Mouse (Mus musculus) heart, adult 18-20 months (tissue): Measurements from ENCODE around the gene Trim44. TPM values are rescaled to one million over a fixed set of nuclear protein-coding genes. Genes with fewer than 3 reads are reported as not detected.

ENCODE experiments used
- DNase-seq, 2 experiments: peaks; one replicate each; pipeline ENCODE4 v3.0.0; 2021 to 2022; ENCODE audit warnings: mixed read lengths in 1 of 2
- total RNA-seq, 2 experiments: library from RNA; stranded (reverse); gene quantifications; 2 replicates each; pipeline ENCODE4 v1.2.3; 2021

Gene Trim44
- total RNA-seq, 2 experiments from 2014 or later = 28.1 to 28.2 TPM

DNA sequence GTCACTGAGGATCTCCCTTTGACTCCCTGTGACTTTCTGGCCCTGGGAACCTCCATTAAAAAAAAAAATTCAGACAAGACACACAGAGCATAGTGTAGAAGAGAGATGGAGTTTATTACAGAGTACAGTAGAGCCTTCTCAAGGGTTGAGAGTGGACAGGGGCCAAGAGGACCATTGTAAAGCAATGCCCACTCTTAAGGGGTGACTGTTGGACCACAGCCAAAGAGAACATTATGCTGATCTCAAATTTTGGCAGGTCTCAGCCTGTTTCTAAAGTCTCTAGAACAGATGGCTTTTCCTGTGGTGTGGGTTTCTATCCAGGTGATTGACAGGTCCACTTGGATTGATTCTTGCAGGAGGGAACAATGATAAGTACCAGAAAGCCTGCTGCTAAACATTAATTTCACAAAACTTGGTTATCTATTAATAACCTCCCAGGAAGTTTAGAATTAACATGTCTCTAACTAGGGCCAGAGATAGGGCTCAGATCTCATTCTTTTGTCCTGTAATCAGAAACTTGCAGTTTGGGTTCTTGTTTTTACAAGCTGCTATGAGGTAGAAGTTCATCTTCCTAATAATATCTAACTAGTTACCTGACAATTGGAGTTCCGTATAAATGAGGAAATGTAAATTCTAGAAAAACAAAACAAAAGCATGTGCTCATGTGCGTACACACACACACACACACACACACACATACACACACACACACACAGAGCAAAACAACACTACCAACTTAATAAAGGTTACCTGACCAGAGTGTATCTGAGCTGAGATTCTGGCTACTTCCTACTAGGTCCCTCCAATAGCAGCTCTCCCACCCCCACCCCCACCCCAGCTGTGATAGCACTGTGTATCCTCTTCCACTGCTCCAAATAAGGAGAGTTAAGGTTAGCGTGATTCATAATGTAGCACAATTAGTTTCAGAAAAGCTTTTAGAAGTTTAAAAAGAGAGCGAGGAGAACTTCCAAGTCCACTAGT, 1.0 kb downstream of the Trim44 start:
- DNase-seq = no peak

DNA sequence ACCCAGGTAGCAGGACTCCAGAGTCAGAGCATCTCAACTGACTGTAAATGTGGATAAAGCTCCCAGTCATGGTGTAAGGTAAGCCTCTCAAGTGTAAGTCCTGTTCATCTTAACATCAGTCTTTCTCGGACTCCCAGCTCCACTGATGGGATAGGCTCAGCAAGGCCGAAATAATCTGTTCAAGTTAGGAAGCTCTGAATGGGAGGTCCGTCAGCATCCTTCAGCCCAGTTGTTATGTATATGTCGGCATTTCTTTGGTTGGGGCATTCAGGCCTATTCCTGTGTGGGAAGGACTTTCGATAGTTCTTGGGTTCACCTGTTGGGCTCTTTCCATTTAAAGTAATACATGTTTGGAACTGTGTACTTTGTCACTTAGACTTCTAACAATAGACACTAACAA, 3.6 kb downstream of the Trim44 start:
- DNase-seq = no peak

- no peak for DNase-seq
Measured at GRCm38 (mm10) chr2:102403306-102403705, 4.3 kb downstream of the Trim44 start.

DNA sequence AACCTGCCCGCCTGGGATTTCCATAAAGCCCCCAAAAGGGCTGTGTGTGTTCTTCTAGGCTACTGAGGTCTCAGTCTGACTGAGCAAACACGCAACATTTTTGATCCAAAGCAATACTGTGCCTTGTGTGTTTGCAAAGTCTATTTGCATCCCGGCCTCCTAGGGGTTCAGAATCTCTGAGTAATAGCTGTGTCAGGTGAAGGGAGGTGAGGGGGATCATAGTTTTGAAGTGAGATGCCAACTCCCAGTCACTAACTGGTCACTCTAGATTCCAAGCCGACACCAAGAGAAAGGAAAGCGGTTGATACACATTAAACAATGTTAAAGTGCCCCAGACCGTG, 6.3 kb downstream of the Trim44 start:
- no peak for DNase-seq

DNA sequence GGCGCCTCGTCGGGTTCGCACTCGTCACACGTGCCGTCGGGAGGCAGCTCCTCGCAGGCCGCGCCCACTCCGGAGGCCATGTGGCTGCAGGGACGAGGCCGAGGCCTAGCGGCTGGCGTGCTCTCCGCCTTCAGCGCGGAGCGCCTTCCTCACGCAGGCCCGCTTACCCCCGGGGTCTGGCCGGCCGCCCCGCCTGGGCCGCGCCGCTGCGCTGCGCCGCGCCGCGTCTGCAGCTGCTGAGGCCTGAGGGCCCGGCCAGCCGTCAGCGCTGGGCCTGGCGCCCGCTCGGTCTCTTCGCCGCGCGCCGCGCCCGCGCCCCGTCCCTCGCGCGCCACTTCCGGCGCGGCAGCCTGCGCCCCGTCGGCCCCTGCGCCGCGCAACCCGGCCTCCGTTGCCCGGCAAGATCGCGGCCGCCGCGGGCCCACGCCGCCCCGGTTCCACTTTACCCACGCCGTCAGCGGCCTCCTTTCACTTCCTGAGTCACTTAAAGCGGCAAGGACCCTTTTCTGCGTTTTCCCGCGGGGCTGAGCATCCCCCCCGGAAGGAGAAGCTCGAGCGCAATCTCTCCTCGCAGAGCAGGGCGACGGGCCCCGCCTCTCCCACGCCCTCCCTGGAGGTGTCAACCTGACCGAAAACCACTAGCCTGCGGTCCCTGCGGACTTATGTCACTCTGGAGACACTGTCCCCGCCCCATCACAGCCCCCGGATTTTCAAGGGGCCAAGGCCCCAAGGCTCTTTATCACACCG, 6.8 kb downstream of the Trim44 start:
- peak; percentile 90 to 92 for DNase-seq

GRCm38 (mm10) chr2:102399864-102400604, 7.6 kb downstream of the Trim44 start:
- DNase-seq = peak in 1 of 2 experiments; percentile 18

GRCm38 (mm10) chr2:102396493-102396892, 11.1 kb downstream of the Trim44 start:
- no peak for DNase-seq

GRCm38 (mm10) chr2:102393457-102393856, 14.2 kb downstream of the Trim44 start:
- DNase-seq = no peak

DNA sequence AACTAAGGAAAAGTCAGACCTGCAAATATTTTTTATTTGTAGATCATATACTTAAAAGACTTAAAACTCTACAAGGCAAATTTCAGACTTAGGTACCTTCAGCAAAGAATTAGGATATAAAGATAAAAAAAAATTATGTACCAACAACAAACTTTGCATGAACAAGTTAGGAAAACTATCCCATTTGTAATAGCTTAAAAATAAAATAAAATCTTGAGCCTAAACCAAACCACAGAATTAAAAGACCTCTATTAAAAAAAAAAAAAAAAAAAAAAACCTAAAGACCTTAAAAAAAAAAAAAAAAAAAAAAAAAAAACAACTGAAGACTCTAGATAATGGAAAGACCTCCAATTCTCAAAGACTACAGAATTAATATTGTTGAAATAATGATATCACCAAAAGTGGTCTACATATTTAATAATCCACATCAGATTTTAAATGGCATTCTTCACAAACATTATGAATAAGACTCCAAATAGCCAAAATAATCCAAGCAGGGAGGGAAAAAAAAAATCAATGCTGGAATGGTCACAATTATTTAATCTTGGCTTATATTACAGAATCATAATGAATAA, 22.2 kb downstream of the Trim44 start:
- DNase-seq = no peak

DNA sequence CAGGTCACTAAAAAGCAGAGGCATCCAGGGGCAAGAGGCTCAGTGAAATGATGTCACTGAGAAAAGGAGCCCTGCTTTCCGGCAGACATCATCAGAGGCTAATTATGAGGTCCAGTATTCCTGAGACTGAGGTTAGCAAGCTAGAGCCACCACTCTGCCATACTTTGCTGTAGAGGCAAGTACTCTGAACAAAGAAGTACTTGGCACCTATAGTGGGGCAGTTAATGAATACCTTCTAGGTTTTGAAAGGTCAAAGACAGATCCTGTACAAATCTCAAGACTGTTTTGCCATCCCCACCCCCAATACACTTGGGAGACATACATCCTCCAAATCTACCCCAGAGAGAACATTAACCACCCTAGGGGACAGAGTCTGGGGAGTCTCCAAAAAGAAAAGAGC, 23.1 kb downstream of the Trim44 start:
- DNase-seq = no peak

DNA sequence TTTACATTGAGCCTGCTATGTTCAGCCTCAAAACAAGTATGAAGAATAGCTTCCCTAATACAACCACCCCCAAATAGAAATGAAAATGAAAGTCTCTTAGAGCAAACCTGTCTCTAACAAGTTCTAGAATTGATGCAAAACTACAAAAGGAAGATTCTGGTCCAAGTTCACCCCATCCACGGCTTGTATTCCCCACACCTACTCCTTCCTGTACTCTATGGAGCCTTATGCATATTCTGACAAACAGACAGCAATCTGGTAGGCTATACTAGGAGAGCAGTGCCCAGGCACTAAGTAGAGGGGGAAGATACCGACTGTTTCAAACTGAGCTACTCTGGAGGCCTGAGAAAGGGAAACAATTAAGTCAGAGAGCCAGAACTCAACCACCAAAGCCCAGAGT, 23.6 kb downstream of the Trim44 start:
- no peak for DNase-seq

DNA sequence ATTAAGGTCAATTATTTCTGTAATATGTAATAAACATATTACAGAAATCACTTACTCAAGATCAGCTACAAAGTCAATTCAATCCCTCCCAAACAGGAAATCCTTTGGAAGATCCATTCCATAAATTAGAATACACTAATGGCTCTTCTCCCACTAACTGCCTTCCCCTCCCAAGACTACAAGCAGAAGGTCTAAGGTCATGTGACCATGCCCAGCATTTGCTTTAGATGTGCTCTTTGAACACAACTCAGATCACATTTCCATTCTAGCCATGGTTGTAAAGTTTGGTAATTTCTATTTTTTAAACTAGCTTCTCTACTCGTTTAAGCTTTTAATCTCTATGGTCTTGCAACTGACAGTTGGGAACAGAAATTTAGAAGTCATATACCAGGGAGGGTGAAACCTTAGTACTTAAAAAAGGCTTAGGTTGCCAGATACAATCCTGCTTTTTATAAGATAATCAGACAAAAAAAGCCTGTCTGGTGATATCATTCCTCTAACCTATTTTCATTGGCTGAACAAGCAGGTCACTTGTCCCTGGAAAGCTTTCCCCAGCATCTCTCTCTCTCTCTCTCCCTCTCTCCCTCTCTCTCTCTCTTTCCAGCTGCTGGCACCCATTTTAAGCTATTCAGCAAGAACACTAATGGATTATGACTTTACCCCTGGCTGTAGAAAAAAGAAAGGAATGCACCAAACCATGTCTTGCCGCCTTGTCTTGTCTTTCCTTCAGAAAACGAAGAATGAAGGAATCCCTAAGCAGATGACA, 24.4 kb downstream of the Trim44 start:
- DNase-seq = no peak

DNA sequence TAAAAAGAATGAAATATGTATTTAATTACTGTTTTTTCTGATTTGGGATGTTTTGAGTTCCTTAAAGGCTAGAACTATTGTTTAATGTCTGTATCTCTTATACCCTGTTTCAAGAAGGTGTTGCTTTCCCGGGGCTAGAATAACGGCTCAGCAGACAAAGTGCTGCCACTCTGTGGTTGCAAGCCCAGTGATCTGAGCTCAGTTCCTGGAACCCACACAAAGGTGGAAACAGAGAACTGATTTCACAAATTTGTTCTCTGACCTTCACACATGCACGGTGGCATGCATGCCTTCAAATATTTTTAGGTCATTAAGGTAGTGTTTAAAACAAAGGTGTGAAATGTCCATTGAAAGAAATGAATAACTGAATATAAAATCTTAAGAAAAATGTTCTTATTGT, 25.1 kb downstream of the Trim44 start:
- no peak for DNase-seq

DNA sequence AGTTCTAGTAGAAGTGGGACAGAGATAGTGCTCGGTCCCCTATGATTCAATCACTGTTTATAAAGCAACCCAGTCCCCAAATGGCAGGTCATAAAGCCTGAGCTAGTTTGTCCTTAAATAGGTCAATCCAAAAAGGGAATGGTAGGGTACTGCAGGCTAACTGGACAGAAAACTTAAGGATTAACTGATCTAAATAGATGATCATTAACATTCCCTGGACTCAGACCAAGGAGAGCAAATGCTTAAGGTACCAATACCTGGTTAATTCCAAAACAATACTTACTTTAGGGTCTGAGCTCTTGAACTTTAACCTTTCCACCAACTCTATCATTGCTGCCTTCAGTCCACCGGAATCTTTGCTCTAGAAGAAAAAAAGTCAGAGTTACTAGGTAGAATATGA, 27.0 kb downstream of the Trim44 start:
- no peak for DNase-seq

DNA sequence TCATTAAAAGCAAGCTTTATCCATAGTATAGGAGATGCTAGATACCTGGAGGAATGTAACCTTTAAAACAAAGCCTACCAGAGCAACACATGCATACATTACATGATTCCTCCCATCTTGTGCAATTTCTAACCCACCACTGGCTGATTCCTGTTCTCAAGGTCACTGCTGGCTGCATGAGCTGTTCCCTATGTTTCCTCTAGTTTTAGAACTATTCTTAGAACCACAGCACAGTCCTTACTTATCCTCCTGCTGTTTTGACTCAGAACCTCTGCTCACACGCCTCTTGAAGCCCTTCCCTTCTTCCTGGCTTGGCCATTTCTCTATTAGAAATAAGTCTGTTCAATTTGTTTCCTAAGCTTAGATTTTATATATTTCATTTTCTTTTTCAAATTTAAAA, 28.7 kb downstream of the Trim44 start:
- DNase-seq = no peak

- DNase-seq = no peak
Measured at GRCm38 (mm10) chr2:102378381-102378780, 29.2 kb downstream of the Trim44 start.

DNA sequence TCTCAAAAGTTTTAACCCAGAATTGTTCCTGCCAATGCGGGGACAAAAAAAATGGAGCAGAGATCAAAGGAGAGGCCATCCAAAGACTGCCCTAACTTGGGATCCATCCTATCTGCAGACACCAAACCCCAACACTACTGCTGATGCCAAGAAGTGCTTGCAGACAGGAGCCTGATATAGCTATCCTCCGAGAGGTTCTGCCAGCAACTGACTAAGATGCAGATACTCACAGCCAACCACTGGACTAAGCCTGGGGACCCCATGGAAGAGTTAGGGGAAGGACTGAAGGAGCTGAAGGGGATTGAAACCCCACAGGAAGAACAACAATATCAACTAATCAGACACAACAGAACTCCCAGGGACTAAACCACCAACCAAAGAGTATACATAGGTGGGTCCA, 30.3 kb downstream of the Trim44 start:
- DNase-seq = no peak

GRCm38 (mm10) chr2:102373406-102374105, 34.1 kb downstream of the Trim44 start:
- no peak for DNase-seq

- no peak for DNase-seq
Measured at GRCm38 (mm10) chr2:102372690-102373089, 34.9 kb downstream of the Trim44 start.

DNA sequence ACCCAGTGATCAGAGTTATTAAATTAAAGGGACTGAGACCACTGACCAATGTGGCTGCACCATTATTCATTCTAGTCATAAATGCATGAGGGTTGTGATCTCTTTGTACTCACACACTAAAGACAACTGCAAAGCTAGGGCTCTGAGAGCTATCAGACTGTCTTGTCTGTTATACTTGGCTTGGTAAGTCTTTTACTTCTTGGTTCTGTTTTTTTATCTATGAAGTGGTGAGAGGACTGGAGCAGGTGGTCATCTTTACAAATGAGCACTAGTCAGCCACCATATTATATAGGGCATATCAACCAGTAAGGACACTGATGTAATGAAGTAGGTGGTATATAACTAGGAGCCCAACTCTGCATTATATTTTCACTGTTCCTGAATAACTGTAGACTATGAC, 36.3 kb downstream of the Trim44 start:
- DNase-seq = no peak

- DNase-seq = no peak
Measured at GRCm38 (mm10) chr2:102365983-102366545, 41.6 kb downstream of the Trim44 start.
